In genomic region chr3:52538306-52538705, GRCm38 (mm10) we compare ENCODE assay signal across 30 mouse cellular contexts.
DNase-seq lines count a peak whose midpoint lies in the region; ATAC-seq lines count a peak whose summit lies in the region.
"Had no signal": no experiment of that assay in that cellular context is flagged by ENCODE, and none has a peak within 500 bp of the region (broad histone marks: within the 10 kb centered on the region; RNA-seq: fewer than 3 reads in every experiment).

No protein-coding gene starts in this region.

- H3K27ac ChIP-seq in midbrain, embryonic 11.5 days (ENCODE audit: low read depth, low read length): no peak overlapping the region
- no peak overlapping the region for H3K27ac ChIP-seq in midbrain, embryonic 15.5 days
- H3K27ac ChIP-seq: embryonic facial prominence, embryonic 12.5 days; heart, embryonic 10.5 days; heart, embryonic 15.5 days; hindbrain, embryonic 12.5 days; limb, embryonic 12.5 days; liver, embryonic 15.5 days; neural tube, embryonic 12.5 days had no signal

- DNase-seq in midbrain, embryonic 11.5 days (ENCODE audit: low spot score, missing footprints): peak; percentile 31
- DNase-seq in Muller cell, postnatal 12 days (ENCODE audit: inconsistent ontology term): peak; percentile 84
- DNase-seq in adrenal gland, postnatal 36 days: peak; percentile 54 to 59
- no peak for DNase-seq in left cerebral cortex, postnatal 10 days (ENCODE audit: extremely low spot score in 1 of 2, low spot score in 2 of 2)
- DNase-seq in left cerebral cortex, adult 18-20 months (ENCODE audit: low spot score in 2 of 2): no peak
- no peak for DNase-seq in embryo, embryonic 10 days (ENCODE audit: low spot score)
- DNase-seq: cerebellum, adult 18-20 months; cerebellum, postnatal 25 days; gastrocnemius, postnatal 10 days; heart, postnatal 36 days; kidney, adult 9 months; kidney, postnatal 10 days; layer of hippocampus, adult 9-11 months; lung, embryonic 14.5 days; lung, postnatal 14 days; right cerebral cortex, postnatal 4 days; thymus, adult 2 months; thymus, postnatal 4 days had no signal

- no peaks in the 10 kb centered on the region for H3K4me1 ChIP-seq in midbrain, embryonic 11.5 days (ENCODE audit: control insufficient read depth, insufficient read depth, low read length)
- peaks cover 3% of the 10 kb centered on the region; the same call in 1 of the 2 replicates for H3K4me1 ChIP-seq in midbrain, embryonic 15.5 days
- H3K4me1 ChIP-seq: neural tube, embryonic 12.5 days had no signal

- no peaks in the 10 kb centered on the region for H3K27me3 ChIP-seq in midbrain, embryonic 11.5 days (ENCODE audit: control insufficient read depth, insufficient read depth, low read length)
- H3K27me3 ChIP-seq in midbrain, embryonic 15.5 days (replicated peaks): 0 out of 2 replicates have a peak, but pooled peaks cover under 1% of the 10 kb centered on the region
- H3K27me3 ChIP-seq: embryonic facial prominence, embryonic 12.5 days; liver, embryonic 15.5 days; neural tube, embryonic 12.5 days had no signal

- H3K9ac ChIP-seq in midbrain, embryonic 11.5 days (ENCODE audit: low read length): no peak overlapping the region
- H3K9ac ChIP-seq in midbrain, embryonic 15.5 days: no peak overlapping the region
- H3K9ac ChIP-seq: embryonic facial prominence, embryonic 12.5 days; heart, embryonic 15.5 days; hindbrain, embryonic 12.5 days; limb, embryonic 12.5 days; liver, embryonic 15.5 days; lung, embryonic 14.5 days; neural tube, embryonic 12.5 days had no signal

- H3K4me2 ChIP-seq in midbrain, embryonic 11.5 days: no peak overlapping the region
- no peak overlapping the region for H3K4me2 ChIP-seq in midbrain, embryonic 15.5 days
- H3K4me2 ChIP-seq: embryonic facial prominence, embryonic 12.5 days; heart, embryonic 15.5 days; hindbrain, embryonic 12.5 days; limb, embryonic 12.5 days; liver, embryonic 15.5 days; lung, embryonic 14.5 days; neural tube, embryonic 12.5 days had no signal

- intact Hi-C loops in left cerebral cortex, postnatal 10 days (cut with DNase I): no loop called here

- H3K4me3 ChIP-seq in midbrain, embryonic 11.5 days (ENCODE audit: low read depth, low read length): no peak overlapping the region
- no peak overlapping the region for H3K4me3 ChIP-seq in midbrain, embryonic 15.5 days
- H3K4me3 ChIP-seq: embryonic facial prominence, embryonic 12.5 days; heart, embryonic 10.5 days; heart, embryonic 15.5 days; hindbrain, embryonic 12.5 days; limb, embryonic 12.5 days; liver, embryonic 15.5 days; neural tube, embryonic 12.5 days had no signal

- no peaks in the 10 kb centered on the region for H3K36me3 ChIP-seq in midbrain, embryonic 11.5 days (ENCODE audit: control insufficient read depth, insufficient read depth, low read length)
- no peaks in the 10 kb centered on the region for H3K36me3 ChIP-seq in midbrain, embryonic 15.5 days (replicated peaks)
- H3K36me3 ChIP-seq: embryonic facial prominence, embryonic 12.5 days; heart, embryonic 10.5 days; heart, embryonic 15.5 days; hindbrain, embryonic 12.5 days; limb, embryonic 12.5 days; liver, embryonic 15.5 days; neural tube, embryonic 12.5 days had no signal

- H3K9me3 ChIP-seq in midbrain, embryonic 11.5 days (ENCODE audit: control insufficient read depth, low read length): no peaks in the 10 kb centered on the region
- H3K9me3 ChIP-seq in midbrain, embryonic 15.5 days: no peaks in the 10 kb centered on the region
- H3K9me3 ChIP-seq: embryonic facial prominence, embryonic 12.5 days; heart, embryonic 10.5 days; heart, embryonic 15.5 days; hindbrain, embryonic 12.5 days; limb, embryonic 12.5 days; liver, embryonic 15.5 days; neural tube, embryonic 12.5 days had no signal

- WGBS in midbrain, embryonic 11.5 days: 95% methylated on average over 4 of the region's 4 CpGs
- WGBS in midbrain, embryonic 15.5 days: 88% methylated on average over 4 of the region's 4 CpGs

- no peak for ATAC-seq in midbrain, embryonic 11.5 days (ENCODE audit: low FRiP score)
- no peak for ATAC-seq in midbrain, embryonic 15.5 days (replicated peaks)
- ATAC-seq: CD4-positive, CD25-positive, alpha-beta regulatory T cell, adult 4 months; forebrain, embryonic 16.5 days; intestine, embryonic 16.5 days; midbrain, embryonic 16.5 days had no signal

Comparison
In these comparisons a context has a peak if more than half of its experiments do, and no peak if none do; other contexts are left out.
1. DNase-seq: peak in midbrain, embryonic 11.5 days (single experiment), Muller cell, postnatal 12 days (single experiment) and adrenal gland, postnatal 36 days (2 of 2); none in left cerebral cortex, postnatal 10 days (0 of 2), left cerebral cortex, adult 18-20 months (0 of 2) and embryo, embryonic 10 days (single experiment).